Mouse (Mus musculus) right cerebral cortex, adult 18-20 months (tissue): ENCODE results near the gene Polk.

Experiments
- DNase-seq: peaks from one replicate; pipeline ENCODE4 v3.0.0; 2022; ENCODE audit warnings: mixed read lengths

Gene Polk

GRCm38 (mm10) chr13:96528776-96529175 is 13.6 kb downstream of the Polk start:
- DNase-seq = no peak

GRCm38 (mm10) chr13:96527856-96528255 is 14.5 kb downstream of the Polk start:
- DNase-seq = no peak

DNA sequence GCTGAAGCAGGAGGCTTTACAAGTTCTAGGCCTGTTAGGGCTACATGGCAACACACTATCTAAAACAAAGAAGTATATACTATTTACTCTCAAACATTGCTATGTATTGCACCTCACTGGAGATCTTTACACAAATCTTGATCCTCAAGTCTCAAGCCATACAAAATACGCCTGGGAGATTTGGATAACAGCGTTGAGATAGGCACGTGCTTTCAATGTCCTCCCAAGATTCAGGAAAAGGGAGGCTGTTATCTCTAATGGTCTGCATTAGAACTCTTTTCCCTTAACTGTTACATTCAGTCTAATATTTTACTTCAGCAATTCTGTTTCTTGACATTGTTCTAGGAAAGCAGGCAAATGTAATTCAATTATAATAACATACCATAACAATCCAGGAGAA is 15.4 kb downstream of the Polk start:
- DNase-seq = no peak

- no peak for DNase-seq
Measured at GRCm38 (mm10) chr13:96521294-96521693, 21.1 kb downstream of the Polk start.

- no peak for DNase-seq
Measured at GRCm38 (mm10) chr13:96517335-96517734, 25.0 kb downstream of the Polk start.

- no peak for DNase-seq
Measured at GRCm38 (mm10) chr13:96516249-96516648, 26.1 kb downstream of the Polk start.

DNA sequence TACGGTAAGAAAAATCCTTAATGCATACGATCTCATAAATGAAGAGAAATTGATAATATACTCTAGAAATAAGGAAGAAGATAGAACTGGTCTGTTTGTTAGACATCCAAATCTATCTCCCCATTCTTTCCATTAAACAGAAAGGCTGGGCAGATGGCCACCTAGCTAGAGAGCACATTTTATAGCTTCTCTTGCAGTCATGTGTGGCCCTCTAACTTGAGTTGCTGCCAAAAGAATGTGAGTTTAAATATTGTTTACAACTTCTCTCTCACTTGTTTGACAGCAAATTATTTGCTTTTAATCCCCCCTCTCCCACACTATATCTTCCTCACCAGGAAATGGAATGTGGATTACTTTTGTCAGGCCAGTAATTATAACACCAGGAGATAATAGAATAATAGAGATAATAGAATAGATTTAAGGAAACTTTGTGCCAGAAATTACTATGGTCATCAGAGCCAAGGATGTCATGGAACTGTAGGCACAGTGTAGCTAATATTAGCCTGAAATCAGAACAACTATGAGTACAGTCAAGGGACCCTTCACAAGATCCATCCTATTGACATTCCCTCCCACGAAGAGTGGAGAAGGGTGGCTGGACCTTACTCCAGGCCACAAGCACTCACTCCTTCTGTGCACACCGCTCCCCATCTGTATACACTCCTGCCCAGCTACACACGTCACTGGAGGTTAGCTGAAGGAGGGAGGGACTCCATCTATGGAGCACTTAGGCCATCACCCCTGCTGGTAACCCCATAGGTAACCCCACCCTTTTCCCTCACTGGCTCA is 28.0 kb downstream of the Polk start:
- no peak for DNase-seq

DNA sequence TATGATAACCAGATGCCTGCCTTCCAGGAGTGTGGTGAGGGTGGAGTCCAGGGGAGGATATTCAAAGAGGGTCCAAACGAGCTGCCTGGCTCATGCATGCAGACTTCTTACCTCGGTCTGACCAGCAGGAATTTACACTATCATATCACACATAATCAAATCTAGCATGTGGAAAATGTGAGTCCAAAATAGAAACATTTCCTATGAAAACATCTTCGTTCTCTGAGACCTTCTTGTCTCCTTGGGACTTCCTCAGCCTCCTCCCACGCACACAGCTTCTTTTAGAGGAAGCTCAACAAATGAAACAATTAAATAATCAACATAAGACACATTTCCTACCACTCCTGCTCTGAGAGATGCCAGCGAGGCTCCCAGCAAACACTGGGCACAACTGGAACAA is 30.5 kb downstream of the Polk start:
- DNase-seq = no peak

DNA sequence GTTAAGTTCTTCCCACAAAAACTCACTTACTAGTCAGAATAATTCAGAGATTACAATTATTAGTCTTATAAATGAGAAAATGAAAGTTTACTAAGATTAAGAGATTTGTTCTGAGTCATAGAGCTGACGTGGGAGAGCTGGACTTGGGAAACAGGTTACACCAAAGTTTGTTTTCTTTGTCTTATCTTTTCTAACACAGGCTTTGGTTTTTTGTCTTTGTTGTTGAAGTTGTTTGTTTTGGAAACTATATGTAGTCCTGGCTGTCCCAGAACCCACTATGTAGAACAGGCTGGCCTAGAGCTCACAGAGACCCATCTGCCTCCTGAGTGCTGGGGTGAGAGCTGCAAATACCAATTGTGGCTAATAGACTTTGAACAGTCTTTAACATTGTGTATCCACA is 31.1 kb downstream of the Polk start:
- no peak for DNase-seq

- peak; percentile 28 for DNase-seq
Measured at GRCm38 (mm10) chr13:96510635-96511034, 31.7 kb downstream of the Polk start.

- DNase-seq = no peak
Measured at GRCm38 (mm10) chr13:96507541-96507940, 34.8 kb downstream of the Polk start.

DNA sequence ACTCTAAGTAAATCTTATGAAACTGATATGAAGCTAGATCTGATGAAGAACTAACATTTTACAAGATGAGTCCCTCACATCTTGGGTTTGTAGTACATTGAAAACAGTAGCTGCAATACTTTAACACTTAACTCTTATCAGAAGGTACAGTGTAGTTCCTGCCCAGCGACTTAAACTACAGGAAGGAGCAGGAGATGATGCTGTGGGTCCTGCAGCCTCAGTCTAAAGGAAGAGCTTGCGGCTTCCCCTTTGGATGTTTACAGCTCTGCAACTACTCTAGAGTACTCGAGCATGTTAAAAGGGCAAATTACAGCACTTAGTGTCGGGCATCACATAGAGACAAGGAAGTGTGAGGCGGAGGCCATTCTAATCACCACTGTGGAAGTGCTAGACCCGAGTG is 36.1 kb downstream of the Polk start:
- no peak for DNase-seq

GRCm38 (mm10) chr13:96505661-96506060 is 36.7 kb downstream of the Polk start:
- DNase-seq = no peak

- DNase-seq = no peak
Measured at GRCm38 (mm10) chr13:96499891-96500290, 42.5 kb downstream of the Polk start.

DNA sequence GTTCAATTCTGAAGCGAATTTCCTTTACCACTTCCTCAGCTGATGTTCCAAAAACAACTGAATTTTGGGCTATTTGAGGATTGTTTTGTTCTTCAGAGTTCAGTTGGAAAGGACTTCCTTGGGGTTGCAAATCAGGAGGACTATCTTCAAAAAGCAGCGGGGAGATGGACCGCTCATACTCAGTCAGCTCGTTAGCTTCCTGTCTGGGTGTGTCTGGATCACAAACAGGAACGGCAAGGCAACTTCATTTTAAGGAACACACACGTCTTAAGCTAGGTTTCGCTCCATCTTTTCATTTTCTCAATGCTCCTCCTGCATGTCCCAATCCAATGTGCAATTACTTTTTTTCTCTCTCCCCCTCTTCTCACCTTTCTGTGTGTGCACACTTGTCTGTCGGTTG is 45.7 kb downstream of the Polk start:
- DNase-seq = no peak

- DNase-seq = no peak
Measured at GRCm38 (mm10) chr13:96490433-96490832, 51.9 kb downstream of the Polk start, which contains the start of gene Gm17622. TSS of gene Gm17622 (plus strand) at chr13:96490733.

DNA sequence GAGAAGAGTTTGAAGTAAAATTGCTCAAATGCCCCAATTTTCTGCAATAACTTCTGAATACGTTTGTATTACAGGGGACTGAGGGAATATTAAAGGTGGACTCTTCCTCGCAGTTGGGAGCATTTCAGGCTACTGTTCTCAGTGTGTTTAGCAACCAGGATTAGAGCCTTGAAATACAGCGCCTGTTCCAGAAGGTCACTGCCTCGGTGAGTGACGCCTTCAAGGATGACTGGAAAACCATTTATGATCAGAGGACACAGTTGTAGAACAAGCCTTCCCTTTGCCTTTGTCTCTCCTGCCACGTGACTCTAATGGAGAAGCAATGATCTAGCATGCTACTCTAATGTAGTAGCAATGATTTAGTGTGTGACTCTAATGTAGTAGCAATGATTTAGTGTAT is 54.4 kb downstream of the Polk start:
- DNase-seq = no peak

GRCm38 (mm10) chr13:96487230-96487629 is 55.1 kb downstream of the Polk start:
- no peak for DNase-seq

- DNase-seq = no peak
Measured at GRCm38 (mm10) chr13:96478991-96479390, 63.4 kb downstream of the Polk start.

- DNase-seq = no peak
Measured at GRCm38 (mm10) chr13:96477226-96477625, 65.2 kb downstream of the Polk start.

DNA sequence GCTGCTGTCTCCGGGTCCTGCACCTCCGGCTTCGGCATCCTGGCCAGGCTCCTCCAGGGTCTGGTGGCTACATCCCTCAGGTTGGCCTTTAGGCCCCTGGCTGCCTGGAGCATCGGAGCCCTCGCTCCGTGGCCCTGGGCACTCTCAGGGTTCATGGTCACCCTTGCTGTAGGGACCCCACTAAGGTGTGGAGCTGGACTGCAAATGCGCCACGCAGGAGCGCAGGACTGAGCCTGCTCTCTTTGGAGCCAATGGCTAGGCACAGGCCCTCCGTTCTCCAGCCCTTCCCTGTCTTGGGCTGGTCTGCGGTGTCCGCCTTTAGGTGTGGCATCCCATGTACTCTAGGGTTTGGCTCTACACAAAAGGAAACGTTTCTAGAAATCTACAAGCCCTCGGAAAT is 71.4 kb downstream of the Polk start, which contains the start of gene Ankdd1b:
Gene Ankdd1b, minus strand, starts transcription at position 242 of the 400 bp plus-strand sequence.
- DNase-seq = no peak

DNA sequence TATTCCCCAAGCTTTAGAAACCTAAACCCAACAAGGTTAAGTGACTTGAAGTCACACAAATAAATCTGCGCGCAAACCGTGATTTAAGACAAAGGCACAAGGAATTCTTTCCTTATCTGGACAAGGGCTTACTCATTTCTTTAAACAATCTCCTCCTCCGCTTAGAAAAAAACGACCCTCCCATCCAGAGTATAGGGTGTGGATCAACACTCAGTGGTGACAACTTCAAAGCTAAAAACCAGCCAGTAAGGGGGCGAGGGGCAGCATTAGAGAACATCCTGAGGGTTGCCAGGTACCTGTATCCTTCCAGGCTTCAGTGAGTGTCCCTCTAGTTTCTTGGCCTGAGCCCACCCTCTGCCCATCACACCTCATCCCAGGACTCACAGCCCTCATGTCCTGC is 71.8 kb downstream of the Polk start:
- DNase-seq = no peak

- DNase-seq = no peak
Measured at GRCm38 (mm10) chr13:96468678-96469077, 73.7 kb downstream of the Polk start.

DNA sequence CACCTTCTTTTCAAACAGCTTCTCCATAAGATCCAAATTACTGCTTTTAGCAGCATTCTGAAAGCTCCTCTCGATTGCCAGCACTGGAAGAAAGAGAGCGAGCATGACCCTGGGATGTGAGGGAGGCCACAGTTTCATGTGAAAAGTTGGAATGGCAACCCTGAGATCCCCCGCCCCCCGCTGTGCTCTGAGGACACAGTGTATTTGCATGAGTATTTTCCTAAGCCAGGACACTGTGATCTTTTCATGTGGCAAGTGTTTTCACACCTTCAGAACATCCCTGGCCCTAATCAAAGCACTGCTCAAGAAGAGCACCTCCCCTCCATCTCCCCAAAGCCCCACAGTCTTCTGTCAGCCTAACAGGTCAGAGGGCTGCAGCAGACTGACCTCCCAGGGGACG is 77.1 kb downstream of the Polk start:
- DNase-seq = no peak

- DNase-seq = no peak
Measured at GRCm38 (mm10) chr13:96462644-96463043, 79.7 kb downstream of the Polk start.
